Mouse (Mus musculus) kidney, adult 2 months (tissue): Measurements from ENCODE around the gene Klhl8. TPM values are rescaled to one million over a fixed set of nuclear protein-coding genes. Genes with fewer than 3 reads are reported as not detected.

ENCODE experiments used
- DNase-seq: peaks from one replicate; pipeline ENCODE4 v3.0.0; 2021
- H3K27ac ChIP-seq: fragments of 200-500 bp; 2 replicates; pipeline ENCODE4 v1.5.1; 2012; ENCODE audit warnings: low read depth, low read length, control low read depth, inconsistent platforms; ENCODE audit not compliant: insufficient read depth
- H3K27me3 ChIP-seq: fragments of 200-500 bp; replicated peaks from 2 replicates; pipeline ENCODE4 v1.6.1; 2012; ENCODE audit warnings: mild to moderate bottlenecking, moderate library complexity, low read length, inconsistent platforms; ENCODE audit not compliant: control insufficient read depth, insufficient read depth
- H3K36me3 ChIP-seq: fragments of 200-500 bp; 2 replicates; pipeline ENCODE4 v1.6.1; 2012; ENCODE audit warnings: mild to moderate bottlenecking, moderate library complexity, low read length, inconsistent platforms; ENCODE audit not compliant: control insufficient read depth, insufficient read depth
- H3K4me1 ChIP-seq: fragments of 200-500 bp; 2 replicates; pipeline ENCODE4 v1.6.1; 2011; ENCODE audit warnings: low read length; ENCODE audit not compliant: control insufficient read depth, insufficient read depth
- H3K4me3 ChIP-seq: fragments of 200-500 bp; 2 replicates; pipeline ENCODE4 v1.5.1; 2011; ENCODE audit warnings: mild to moderate bottlenecking, low read depth, low read length, control low read depth; ENCODE audit not compliant: insufficient read depth
- CTCF ChIP-seq: fragments of 200-500 bp; conservative IDR thresholded peaks from 2 replicates; pipeline ENCODE4 v1.5.1; 2011; ENCODE audit warnings: low read depth, mild to moderate bottlenecking, control low read depth, low read length, moderate library complexity, mixed read lengths; ENCODE audit not compliant: insufficient read depth, insufficient read length
- POLR2A ChIP-seq: fragments of 200-500 bp; IDR thresholded peaks from one replicate; pipeline ENCODE4 v1.6.1; 2011; ENCODE audit warnings: low read depth, low read length, control low read depth
- WGBS: fragments of 180-500 bp; shearing (Covaris S2); methylation state at CpG from one replicate; pipeline ENCODE4 v1.1.7; 2018; 5-methylcytosine and 5-hydroxymethylcytosine counted together
- polyA plus RNA-seq: library from polyadenylated mRNA; depleted of rRNA; stranded (reverse); fragments of >200 nt; gene quantifications from 2 replicates; pipeline ENCODE4 v1.2.3, GENCODE M21; 2012

The Klhl8 gene
- polyA plus RNA-seq, 1 experiment, result 5.6 TPM

DNA sequence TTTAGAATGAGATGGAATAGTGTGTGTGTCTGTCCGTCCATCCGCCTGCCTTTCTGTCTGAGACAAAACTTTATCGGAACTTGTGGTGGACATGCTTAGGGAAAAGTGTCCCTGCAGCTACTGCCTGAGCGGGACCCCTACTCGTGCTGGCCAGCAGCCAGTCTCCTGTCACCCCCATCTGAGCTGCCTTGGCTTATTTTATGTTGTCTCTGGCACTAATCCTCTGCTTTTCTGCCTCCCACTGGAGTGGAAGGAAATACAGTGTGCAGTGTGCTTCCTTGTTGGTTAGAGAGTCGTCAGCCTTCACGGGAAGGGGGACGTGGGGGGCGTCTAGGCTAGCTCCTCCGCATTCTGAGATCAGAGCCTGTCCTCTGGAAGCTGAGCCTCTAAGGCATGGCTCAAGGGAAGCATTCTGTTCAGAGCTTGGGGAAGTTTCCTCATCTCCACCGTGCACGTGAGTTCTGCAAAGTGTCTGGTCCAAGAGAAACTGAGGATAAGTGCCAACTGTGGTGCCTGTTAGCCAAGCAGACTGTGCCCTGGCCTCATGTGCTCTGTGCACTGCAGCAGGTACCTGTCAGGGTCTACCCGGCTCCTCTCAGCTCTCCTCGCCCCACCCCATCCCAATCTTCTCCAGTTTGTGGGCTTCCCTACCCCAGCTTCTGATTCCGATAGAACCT, 75.5 kb downstream of the Klhl8 start:
- TF ChIP-seq CTCF (no peak), POLR2A (no peak)
- DNase-seq, result peak; percentile 83
- Histone ChIP-seq H3K4me1 (peaks cover 26% of the 10 kb centered on the region), H3K27ac (peak overlapping the region; percentile 53), H3K4me3 (no peak overlapping the region), H3K36me3 (peaks cover 4% of the 10 kb centered on the region), H3K27me3 (no peaks in the 10 kb centered on the region)
- 36% methylated on average over 15 of the region's 15 CpGs for WGBS

DNA sequence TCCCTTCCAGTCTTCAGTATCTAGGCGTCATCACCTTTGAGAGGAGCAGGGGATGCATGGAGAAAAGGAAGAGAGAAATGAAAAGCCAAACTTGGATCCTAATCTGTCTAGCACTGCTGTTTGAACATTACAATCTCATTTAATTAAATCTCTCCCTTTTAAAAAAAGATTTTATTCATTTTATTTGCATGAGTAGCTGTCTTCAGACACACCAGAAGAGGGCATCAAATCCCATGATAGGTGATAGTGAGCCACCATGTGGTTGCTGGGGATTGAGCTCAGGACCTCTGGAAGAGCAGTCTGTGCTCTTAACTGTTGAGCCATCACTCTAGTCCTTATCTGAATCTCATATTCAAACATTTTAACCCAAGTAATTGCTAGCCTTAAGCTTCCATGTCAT, 80.2 kb downstream of the Klhl8 start:
- DNase-seq, result no peak
- H3K36me3 ChIP-seq, result peaks cover 5% of the 10 kb centered on the region
- H3K4me3 ChIP-seq, result no peak overlapping the region
- 97% methylated on average over 1 of the region's 1 CpGs for WGBS
- H3K4me1 ChIP-seq, result peaks cover 8% of the 10 kb centered on the region
- TF ChIP-seq POLR2A, result no peak
- TF ChIP-seq CTCF, result 0 out of 2 replicates have a peak, but pooled peaks have one; percentile 11
- no peaks in the 10 kb centered on the region for H3K27me3 ChIP-seq
- no peak overlapping the region for H3K27ac ChIP-seq

DNA sequence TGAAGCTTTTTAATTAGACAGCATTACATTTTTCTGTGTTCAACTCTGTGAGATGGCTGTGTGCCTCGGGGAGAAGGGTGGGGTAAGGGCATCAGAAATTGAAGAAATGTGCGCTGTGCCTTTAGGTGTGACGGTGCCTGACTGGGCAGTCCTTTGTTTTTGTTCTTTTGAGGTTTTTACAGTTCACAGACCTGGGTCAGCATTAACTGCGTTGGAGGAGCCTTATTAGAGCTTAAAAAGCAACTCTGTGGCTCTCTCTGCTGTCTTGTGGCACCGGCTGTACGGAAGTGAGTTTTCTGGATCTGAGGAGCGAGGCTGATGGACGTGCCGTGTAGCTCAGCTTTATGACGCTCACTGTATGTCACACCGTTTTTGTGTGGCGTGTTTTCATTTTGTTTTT, 81.9 kb downstream of the Klhl8 start:
- TF ChIP-seq CTCF, result no peak
- TF ChIP-seq POLR2A, result no peak

DNA sequence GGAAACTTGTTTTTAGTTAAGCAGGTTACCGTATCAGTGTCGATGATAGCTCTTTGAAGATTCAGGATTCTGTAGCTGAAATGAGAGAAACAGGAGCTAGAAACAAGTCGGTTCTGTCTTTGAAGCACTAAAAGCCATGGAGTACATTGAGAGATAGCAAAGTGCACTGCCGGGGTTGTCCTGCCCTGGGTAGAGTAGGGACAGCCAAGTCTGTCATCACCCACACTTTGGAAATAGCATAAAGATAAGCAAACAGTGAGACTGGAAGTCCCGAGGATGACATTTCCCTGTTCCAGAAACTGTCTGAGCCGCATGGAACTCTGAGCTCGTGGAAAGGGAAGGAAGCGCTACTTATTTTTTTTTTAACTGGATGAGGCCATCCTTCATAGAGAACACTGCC, 82.3 kb downstream of the Klhl8 start:
- no peak overlapping the region for H3K4me3 ChIP-seq
- 54% methylated on average over 8 of the region's 8 CpGs for WGBS
- no peak overlapping the region for H3K27ac ChIP-seq
- no peaks in the 10 kb centered on the region for H3K27me3 ChIP-seq
- DNase-seq, result no peak
- peaks cover 5% of the 10 kb centered on the region for H3K36me3 ChIP-seq
- TF ChIP-seq POLR2A (no peak), CTCF (no peak)
- H3K4me1 ChIP-seq, result no peaks in the 10 kb centered on the region

More for the DNA sequence above, 81.9 kb downstream of the Klhl8 start:
- 47% methylated on average over 12 of the region's 12 CpGs for WGBS
- Histone ChIP-seq H3K4me1 (no peaks in the 10 kb centered on the region), H3K27me3 (no peaks in the 10 kb centered on the region), H3K36me3 (peaks cover 5% of the 10 kb centered on the region), H3K27ac (no peak overlapping the region), H3K4me3 (no peak overlapping the region)
- DNase-seq, result no peak

DNA sequence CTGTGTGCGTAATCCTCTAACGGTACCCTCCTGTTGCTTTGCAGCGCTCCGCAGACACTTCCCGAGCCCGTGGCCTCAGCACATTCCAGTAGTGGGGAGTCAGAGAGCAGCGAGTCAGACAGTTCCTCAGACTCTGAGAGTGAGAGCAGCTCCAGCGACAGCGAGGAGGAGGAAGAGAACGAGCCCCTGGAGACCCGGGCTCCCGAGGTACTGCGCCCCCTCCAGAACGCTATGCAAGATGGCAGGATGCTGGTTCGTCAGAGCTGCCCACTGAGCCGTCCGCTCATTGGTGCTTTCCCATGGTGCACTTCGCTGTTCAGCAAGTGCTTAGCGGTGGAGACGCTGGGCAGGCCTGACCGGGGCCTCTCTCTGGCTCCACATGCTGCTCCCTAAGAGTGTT, 82.8 kb downstream of the Klhl8 start:
- Histone ChIP-seq H3K4me3 (no peak overlapping the region), H3K4me1 (no peaks in the 10 kb centered on the region), H3K27ac (no peak overlapping the region), H3K36me3 (peaks cover 1% of the 10 kb centered on the region), H3K27me3 (no peaks in the 10 kb centered on the region)
- 66% methylated on average over 21 of the region's 21 CpGs for WGBS
- TF ChIP-seq POLR2A (no peak), CTCF (no peak)
- no peak for DNase-seq

DNA sequence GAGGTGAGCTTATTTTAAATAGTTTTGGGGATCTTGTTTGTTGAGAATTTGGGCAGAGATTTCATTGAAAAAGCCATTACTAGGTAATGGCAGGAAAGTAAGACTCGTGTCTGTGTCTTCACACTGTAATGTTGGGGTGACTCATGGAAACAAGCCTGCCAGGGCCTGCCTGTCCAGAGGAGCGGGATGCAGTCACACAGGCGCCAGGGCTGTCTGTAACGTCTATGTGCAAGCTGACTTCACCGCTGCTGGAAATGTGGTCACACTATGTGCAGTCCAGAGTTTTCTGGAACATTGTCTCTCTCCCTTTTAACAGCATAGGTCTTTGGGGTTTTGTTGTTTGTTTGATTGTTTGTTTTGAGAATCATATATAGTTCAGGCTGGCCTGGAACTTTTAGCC, 88.1 kb downstream of the Klhl8 start:
- H3K36me3 ChIP-seq, result peaks cover 1% of the 10 kb centered on the region; the same call in 1 of the 2 replicates
- no peak for TF ChIP-seq POLR2A
- 95% methylated on average over 5 of the region's 5 CpGs for WGBS
- H3K27me3 ChIP-seq, result no peaks in the 10 kb centered on the region
- no peak overlapping the region for H3K27ac ChIP-seq
- H3K4me1 ChIP-seq, result peaks cover 15% of the 10 kb centered on the region
- no peak for DNase-seq
- H3K4me3 ChIP-seq, result no peak overlapping the region

DNA sequence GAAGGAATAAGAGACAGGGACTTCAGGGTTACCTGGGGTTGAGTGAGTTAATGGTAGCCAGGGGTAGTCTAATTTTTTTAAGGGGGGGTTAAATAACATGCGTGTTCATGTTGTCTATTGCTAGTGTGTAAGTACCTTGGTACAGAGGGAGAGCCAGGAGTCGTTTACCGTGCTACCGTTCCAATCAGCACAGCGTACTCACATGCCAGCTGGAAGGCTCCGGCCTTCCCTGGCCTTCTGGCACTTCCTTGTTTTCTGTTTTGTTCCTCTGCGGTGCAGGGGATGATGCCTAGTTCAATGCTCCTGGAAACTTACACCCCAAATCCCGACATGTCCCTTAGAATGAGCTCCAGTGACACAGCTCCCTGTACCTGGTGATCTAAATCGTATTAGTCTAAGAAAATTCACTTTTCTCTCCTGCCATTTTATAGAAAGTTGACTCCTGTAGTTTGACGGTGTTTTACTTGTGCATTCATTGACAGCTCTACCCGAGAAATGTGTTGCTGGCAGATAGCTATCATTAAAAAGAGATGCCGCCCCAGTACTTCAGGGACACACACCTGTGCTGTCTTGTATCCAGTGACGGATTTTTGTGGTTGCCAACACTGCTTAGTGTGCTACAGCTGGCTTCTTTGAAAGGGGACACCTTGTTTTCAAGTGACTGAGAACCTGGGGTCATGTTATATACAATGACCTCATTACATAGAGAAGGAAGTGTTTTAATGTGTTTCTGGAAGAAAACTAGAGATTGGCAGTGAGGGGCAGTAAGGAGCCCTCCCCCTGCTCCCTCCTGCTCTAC, 89.4 kb downstream of the Klhl8 start:
- Histone ChIP-seq H3K27ac (peak overlapping the region; percentile 37; the same call in 1 of the 2 replicates), H3K4me3 (no peak overlapping the region), H3K27me3 (no peaks in the 10 kb centered on the region), H3K4me1 (peaks cover 15% of the 10 kb centered on the region), H3K36me3 (no peaks in the 10 kb centered on the region)
- no peak for TF ChIP-seq CTCF
- no peak for TF ChIP-seq POLR2A
- WGBS, result 59% methylated on average over 13 of the region's 13 CpGs
- no peak for DNase-seq
